9 mouse cellular contexts compared by ENCODE assay signal in the genomic region with DNA sequence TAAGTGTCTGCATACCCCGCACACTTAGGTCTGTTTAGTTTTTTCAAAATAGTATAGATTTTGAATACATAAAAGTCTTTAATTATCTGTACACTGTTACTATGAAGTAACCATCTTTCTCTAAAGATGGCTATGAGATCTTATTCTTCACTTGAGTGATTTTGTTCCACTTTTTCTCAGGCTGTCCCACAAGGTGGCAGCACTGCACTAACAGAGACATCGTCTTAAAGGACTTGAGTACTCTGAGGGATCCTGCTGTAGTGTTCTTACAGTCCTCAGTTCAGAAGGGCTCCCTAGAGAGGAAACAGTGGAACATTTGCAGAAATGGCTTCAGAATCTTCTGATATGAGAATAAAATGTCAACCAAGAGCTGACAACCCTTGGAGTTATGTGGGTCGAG. TPM values are rescaled to one million over a fixed set of nuclear protein-coding genes. Genes with fewer than 3 reads are reported as not detected.
DNase-seq lines count a peak whose midpoint lies in the region; ATAC-seq and TF ChIP-seq lines count a peak whose summit lies in the region.
"Had no signal": no experiment of that assay in that cellular context is flagged by ENCODE, and none has a peak within 500 bp of the region (broad histone marks: within the 10 kb centered on the region; RNA-seq: fewer than 3 reads in every experiment).

No protein-coding gene starts in this region.

- H3K4me3 ChIP-seq in kidney, adult 2 months (ENCODE audit: insufficient read depth, low read depth, low read length): no peak overlapping the region
- no peak overlapping the region for H3K4me3 ChIP-seq in kidney, embryonic 16.5 days (ENCODE audit: low read length)
- no peak overlapping the region for H3K4me3 ChIP-seq in limb, embryonic 11.5 days (ENCODE audit: low read depth, low read length)
- H3K4me3 ChIP-seq: midbrain, embryonic 12.5 days had no signal

- WGBS in kidney, adult 2 months: 63% methylated on average over 3 of the region's 3 CpGs
- 57% methylated on average over 3 of the region's 3 CpGs for WGBS in kidney, embryonic 16.5 days
- WGBS in limb, embryonic 11.5 days: 65% methylated on average over 3 of the region's 3 CpGs

- peak; percentile 20; the same call in 1 of the 2 replicates for TF ChIP-seq CTCF in kidney, adult 2 months (conservative IDR thresholded peaks at IDR 0.05; ENCODE audit: insufficient read depth, insufficient read length, low read depth, low read length)

- no peaks in the 10 kb centered on the region for H3K9me3 ChIP-seq in kidney, embryonic 16.5 days (ENCODE audit: low read length)
- no peaks in the 10 kb centered on the region for H3K9me3 ChIP-seq in limb, embryonic 11.5 days (ENCODE audit: control insufficient read depth, low read length)
- H3K9me3 ChIP-seq: midbrain, embryonic 12.5 days had no signal

- no peaks in the 10 kb centered on the region for H3K27me3 ChIP-seq in kidney, adult 2 months (replicated peaks; ENCODE audit: control insufficient read depth, insufficient read depth, low read length)
- H3K27me3 ChIP-seq in kidney, embryonic 16.5 days (ENCODE audit: insufficient read depth, low read length): no peaks in the 10 kb centered on the region
- H3K27me3 ChIP-seq in limb, embryonic 11.5 days (ENCODE audit: control insufficient read depth, insufficient read depth, low read length): no peaks in the 10 kb centered on the region
- H3K27me3 ChIP-seq: midbrain, embryonic 12.5 days had no signal

- H3K36me3 ChIP-seq in kidney, adult 2 months (ENCODE audit: control insufficient read depth, insufficient read depth, low read length): peaks cover 5% of the 10 kb centered on the region
- peaks cover 32% of the 10 kb centered on the region for H3K36me3 ChIP-seq in kidney, embryonic 16.5 days (ENCODE audit: insufficient read depth, low read length)
- H3K36me3 ChIP-seq in limb, embryonic 11.5 days (ENCODE audit: control insufficient read depth, insufficient read depth, low read length): peaks cover 11% of the 10 kb centered on the region; the same call in 1 of the 2 replicates

- no peak for ATAC-seq in kidney, embryonic 16.5 days (ENCODE audit: low FRiP score, low TSS enrichment)
- ATAC-seq in limb, embryonic 11.5 days (ENCODE audit: insufficient number of reproducible peaks, low FRiP score, low TSS enrichment, low read depth): no peak

- no peak overlapping the region for H3K9ac ChIP-seq in kidney, embryonic 16.5 days (replicated peaks; ENCODE audit: low read length)
- H3K9ac ChIP-seq in limb, embryonic 11.5 days (ENCODE audit: low read length): no peak overlapping the region
- H3K9ac ChIP-seq: midbrain, embryonic 12.5 days had no signal

- DNase-seq in kidney, adult 2 months: peak; percentile 52
- peak; percentile 82 for DNase-seq in NIH3T3 (ENCODE audit: low read depth)
- DNase-seq in c-Kit-positive CD71-positive TER-119-negative erythroid progenitor cells, embryonic 14.5 days (ENCODE audit: low read depth): peak; percentile 60
- DNase-seq in gastrocnemius, postnatal 10 days: peak; percentile 35
- DNase-seq in limb, embryonic 11.5 days (ENCODE audit: low spot score): peak; percentile 63
- DNase-seq in right cerebral cortex, postnatal 25 days: peak; percentile 29

- TF ChIP-seq POLR2A in kidney, adult 2 months (IDR thresholded peaks at IDR 0.05; ENCODE audit: low read depth, low read length): no peak

- H3K4me1 ChIP-seq in kidney, adult 2 months (ENCODE audit: control insufficient read depth, insufficient read depth, low read length): no peaks in the 10 kb centered on the region
- H3K4me1 ChIP-seq in kidney, embryonic 16.5 days (ENCODE audit: insufficient read depth, low read length): no peaks in the 10 kb centered on the region
- no peaks in the 10 kb centered on the region for H3K4me1 ChIP-seq in limb, embryonic 11.5 days (ENCODE audit: control insufficient read depth, insufficient read depth, low read length)
- H3K4me1 ChIP-seq: midbrain, embryonic 12.5 days had no signal

- H3K4me2 ChIP-seq in kidney, embryonic 16.5 days (replicated peaks; ENCODE audit: low read depth, low read length): no peak overlapping the region
- H3K4me2 ChIP-seq in limb, embryonic 11.5 days (ENCODE audit: low read depth, severe bottlenecking): no peak overlapping the region
- H3K4me2 ChIP-seq: midbrain, embryonic 12.5 days had no signal

- no peak overlapping the region for H3K27ac ChIP-seq in kidney, adult 2 months (ENCODE audit: insufficient read depth, low read depth, low read length)
- H3K27ac ChIP-seq in kidney, embryonic 16.5 days (ENCODE audit: low read length): no peak overlapping the region
- no peak overlapping the region for H3K27ac ChIP-seq in limb, embryonic 11.5 days (replicated peaks; ENCODE audit: low read depth, low read length)
- H3K27ac ChIP-seq: midbrain, embryonic 12.5 days had no signal

RNA-seq across cellular contexts. Expression of a gene that starts 25.0 kb away (rescaled TPM):
- 11.4 and 11.8 TPM in 2 replicates for polyA plus RNA-seq in kidney, adult 2 months (2012; rRNA removed)
- polyA plus RNA-seq in kidney, embryonic 16.5 days (2015; fragmentation: Nextera tagmentation; extraction: Ambion mirVana): 14.0 and 15.2 TPM in 2 replicates
- total RNA-seq in gastrocnemius, postnatal 10 days (2021): 10 to 100 TPM; 14.5 to 19.2 TPM
- 13.2 and 15.6 TPM in 2 replicates for polyA plus RNA-seq in limb, embryonic 11.5 days (2014; fragmentation: Nextera tagmentation; extraction: Ambion mirVana)

RNA-seq across cellular contexts. Expression of a gene that starts 28.6 kb away (rescaled TPM):
- 34.9 and 37.4 TPM in 2 replicates for polyA plus RNA-seq in kidney, adult 2 months (2012; rRNA removed)
- polyA plus RNA-seq in kidney, embryonic 16.5 days (2015; fragmentation: Nextera tagmentation; extraction: Ambion mirVana): 64.2 and 70.8 TPM in 2 replicates
- total RNA-seq in gastrocnemius, postnatal 10 days (2021): 10 to 100 TPM; 39.7 to 49.1 TPM
- polyA plus RNA-seq in limb, embryonic 11.5 days (2014; fragmentation: Nextera tagmentation; extraction: Ambion mirVana): 72.1 and 78.9 TPM in 2 replicates

RNA-seq across cellular contexts. Expression of a gene that starts 40.9 kb away (rescaled TPM):
- polyA plus RNA-seq in kidney, adult 2 months (2012; rRNA removed): 0.03 TPM in 1 of 2 replicates, not detected in the other
- polyA plus RNA-seq in kidney, embryonic 16.5 days (2015; fragmentation: Nextera tagmentation; extraction: Ambion mirVana): 0.25 and 0.42 TPM in 2 replicates
- total RNA-seq in gastrocnemius, postnatal 10 days (2021): under 1 TPM in 1 of 2 experiments, not detected in 1; 0.47 TPM
- 0.52 and 0.53 TPM in 2 replicates for polyA plus RNA-seq in limb, embryonic 11.5 days (2014; fragmentation: Nextera tagmentation; extraction: Ambion mirVana)
- total RNA-seq: gastrocnemius, postnatal 36 days had no signal

Comparison
In these comparisons a context has a peak if more than half of its experiments do, and no peak if none do; other contexts are left out.
1. DNase-seq: peak in every context shown above with its lines; median percentile 82 in NIH3T3; 63 in limb, embryonic 11.5 days; 60 in c-Kit-positive CD71-positive TER-119-negative erythroid progenitor cells, embryonic 14.5 days; 52 in kidney, adult 2 months; 35 in gastrocnemius, postnatal 10 days; 29 in right cerebral cortex, postnatal 25 days.